Mouse (Mus musculus): ENCODE measurements around the gene Meox1. TPM values are rescaled to one million over a fixed set of nuclear protein-coding genes. Genes with fewer than 3 reads are reported as not detected.

The Meox1 gene
- total RNA-seq (2021): 1 to 10 TPM; 4.3 to 6.5 TPM
- long read RNA-seq, experiment 1, partial matches to known transcripts: 1 of 5 reads
- long read RNA-seq, experiment 1, other reads (novel, unspliced or antisense): 0 of 5 reads
- long read RNA-seq, experiment 2, partial matches to known transcripts: 1 of 3 reads
- long read RNA-seq, experiment 2, other reads (novel, unspliced or antisense): 0 of 3 reads

GRCm38 (mm10) chr11:101894204-101894603 is at the start of gene Meox1:
Gene Meox1 (minus strand): TSS chr11:101894374.
- peak in 1 of 2 experiments; percentile 36 for DNase-seq

- no peak for DNase-seq
These were observed 48.9 kb upstream of the Meox1 start for GRCm38 (mm10) chr11:101943055-101943454.

- peak in 1 of 2 experiments; percentile 44 for DNase-seq
These were observed 42.9 kb upstream of the Meox1 start for GRCm38 (mm10) chr11:101937108-101937507.

- DNase-seq: no peak
These were observed 42.2 kb upstream of the Meox1 start for GRCm38 (mm10) chr11:101936421-101936820.

GRCm38 (mm10) chr11:101935743-101936142 is 41.6 kb upstream of the Meox1 start:
- DNase-seq: no peak

GRCm38 (mm10) chr11:101931978-101932377 is 37.8 kb upstream of the Meox1 start:
- DNase-seq: no peak

- DNase-seq: no peak
These were observed 34.0 kb upstream of the Meox1 start for GRCm38 (mm10) chr11:101928030-101928762.

GRCm38 (mm10) chr11:101926951-101927589 is 32.9 kb upstream of the Meox1 start:
- DNase-seq: no peak

GRCm38 (mm10) chr11:101925636-101926035 is 31.5 kb upstream of the Meox1 start:
- no peak for DNase-seq

- DNase-seq: no peak
These were observed 30.3 kb upstream of the Meox1 start for GRCm38 (mm10) chr11:101924441-101924976.

GRCm38 (mm10) chr11:101923988-101924387 is 29.8 kb upstream of the Meox1 start:
- no peak for DNase-seq

- DNase-seq: peak; percentile 65 to 68
These were observed 27.3 kb upstream of the Meox1 start for GRCm38 (mm10) chr11:101921361-101921952.

GRCm38 (mm10) chr11:101919660-101920059 is 25.5 kb upstream of the Meox1 start:
- DNase-seq: peak; percentile 82 to 94

GRCm38 (mm10) chr11:101918609-101919008 is 24.4 kb upstream of the Meox1 start:
- DNase-seq: no peak

- DNase-seq: no peak
These were observed 22.6 kb upstream of the Meox1 start for GRCm38 (mm10) chr11:101916772-101917171.

- no peak for DNase-seq
These were observed 19.4 kb upstream of the Meox1 start for GRCm38 (mm10) chr11:101913591-101913990.

- peak; percentile 24 to 53 for DNase-seq
These were observed 17.8 kb upstream of the Meox1 start for GRCm38 (mm10) chr11:101911855-101912579.

GRCm38 (mm10) chr11:101910230-101910946 is 16.2 kb upstream of the Meox1 start:
- peak; percentile 77 to 93 for DNase-seq

GRCm38 (mm10) chr11:101908777-101909176 is 14.6 kb upstream of the Meox1 start:
- no peak for DNase-seq

GRCm38 (mm10) chr11:101905115-101905514 is 10.9 kb upstream of the Meox1 start:
- DNase-seq: peak; percentile 72 to 94

- no peak for DNase-seq
These were observed 7.1 kb upstream of the Meox1 start for GRCm38 (mm10) chr11:101901309-101901708.
